Mouse (Mus musculus) thymus, postnatal 14 days (tissue): Measurements from ENCODE around the gene Twist2.

Source experiments
- DNase-seq: peaks from one replicate; pipeline ENCODE4 v3.0.0; 2021

The Twist2 gene

GRCm38 (mm10) chr1:91875042-91875720 is 73.9 kb downstream of the Twist2 start:
- DNase-seq = no peak

DNA sequence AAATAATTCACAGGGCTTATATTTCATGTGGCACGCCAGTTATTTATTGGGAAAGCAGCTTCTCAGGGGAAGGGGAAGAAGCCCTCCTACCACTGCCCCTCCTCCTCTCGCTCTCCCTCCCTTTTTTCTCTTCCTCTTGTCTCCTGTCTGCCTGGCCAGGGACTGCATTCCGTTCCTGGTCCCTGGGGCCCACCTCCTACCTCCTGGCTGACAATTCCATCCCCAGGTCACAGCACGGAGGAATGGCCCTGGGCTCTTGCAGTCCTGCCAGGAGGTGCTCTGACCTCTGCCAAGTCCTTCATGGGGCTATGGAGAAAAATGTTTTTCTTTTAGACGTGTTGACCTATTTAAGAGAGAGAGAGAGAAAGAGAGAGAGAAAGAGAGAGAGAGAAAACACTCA is 77.4 kb downstream of the Twist2 start:
- no peak for DNase-seq

DNA sequence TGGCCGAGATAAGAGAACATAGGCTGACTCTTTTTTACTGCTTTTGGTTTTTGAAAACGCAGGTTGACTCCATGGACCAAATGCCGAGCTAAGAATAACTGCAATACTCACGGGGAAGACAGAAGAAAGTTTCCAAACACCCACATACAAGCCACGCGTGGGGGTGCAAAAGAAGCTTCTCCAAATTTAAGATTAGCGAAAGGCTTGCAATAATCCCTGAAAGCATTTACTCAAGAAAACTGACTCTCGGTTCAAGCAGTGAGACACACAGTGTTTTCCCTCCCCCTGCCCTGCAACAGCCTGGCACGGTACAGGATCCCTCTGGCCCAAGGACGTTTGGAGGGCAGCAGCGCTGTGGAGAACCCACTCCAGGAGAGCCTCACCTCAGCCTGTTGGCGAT is 78.9 kb downstream of the Twist2 start:
- DNase-seq = no peak

DNA sequence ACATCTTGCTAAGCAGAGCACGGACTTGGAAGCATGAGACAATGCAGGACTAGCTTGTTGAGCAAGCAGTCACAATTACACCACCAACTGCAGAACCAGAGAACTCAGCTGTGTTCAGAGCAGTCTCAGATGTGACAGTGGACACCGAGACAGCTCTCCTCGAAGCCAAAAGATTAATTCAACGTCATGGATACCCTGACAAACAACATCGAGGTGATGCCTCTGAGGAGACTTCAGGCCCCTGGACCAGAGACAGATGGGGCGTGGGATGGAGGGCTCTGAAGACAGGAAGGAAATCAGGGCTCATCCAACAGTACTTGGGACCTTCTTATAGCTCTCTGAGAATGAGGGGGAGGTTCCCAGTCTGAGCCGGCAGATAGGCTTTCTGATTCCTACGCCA is 79.6 kb downstream of the Twist2 start:
- no peak for DNase-seq

GRCm38 (mm10) chr1:91883115-91883514 is 81.9 kb downstream of the Twist2 start:
- no peak for DNase-seq

GRCm38 (mm10) chr1:91893598-91893997 is 92.3 kb downstream of the Twist2 start:
- DNase-seq = no peak

- no peak for DNase-seq
Measured at GRCm38 (mm10) chr1:91894286-91894685, 93.0 kb downstream of the Twist2 start.

GRCm38 (mm10) chr1:91897078-91897477 is 95.8 kb downstream of the Twist2 start:
- DNase-seq = peak; percentile 28
